Mouse (Mus musculus) layer of hippocampus, postnatal 25 days (tissue): ENCODE results near the gene Nr3c2. TPM values are rescaled to one million over a fixed set of nuclear protein-coding genes. Genes with fewer than 3 reads are reported as not detected.
A peak's percentile ranks its signal among the peaks of the same experiment; 100 is the strongest.

ENCODE experiments used
- DNase-seq, 2 experiments: peaks; one replicate each; pipeline ENCODE4 v3.0.0; 2022; ENCODE audit warnings: mixed read lengths in 2 of 2, low spot score in 1 of 2; ENCODE audit errors: extremely low spot score in 1 of 2
- total RNA-seq, 2 experiments: library from RNA; stranded (reverse); gene quantifications; 2 replicates each; pipeline ENCODE4 v1.2.3; 2021

Nr3c2 gene
- total RNA-seq, 2 experiments from 2014 or later = 133 to 181 TPM

DNA sequence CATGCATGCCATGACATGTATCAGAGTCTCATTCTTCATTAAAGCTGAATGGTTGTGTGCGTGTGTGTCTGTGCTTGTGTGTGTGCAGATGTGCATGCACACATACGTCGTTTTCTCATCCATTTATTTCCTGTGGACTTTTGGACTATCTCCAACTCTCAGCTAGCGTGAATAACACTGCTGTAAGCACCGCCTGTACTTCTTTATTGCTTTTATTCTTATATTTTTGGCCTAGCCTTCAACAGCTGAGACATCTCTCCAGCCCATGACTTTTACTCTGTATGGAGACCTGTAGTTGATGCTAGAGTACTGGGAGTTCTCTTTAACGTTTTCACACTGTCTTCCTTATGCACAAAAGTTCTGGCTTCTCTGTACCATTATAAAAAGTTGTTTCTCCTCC is 332.6 kb downstream of the Nr3c2 start:
- DNase-seq = no peak

DNA sequence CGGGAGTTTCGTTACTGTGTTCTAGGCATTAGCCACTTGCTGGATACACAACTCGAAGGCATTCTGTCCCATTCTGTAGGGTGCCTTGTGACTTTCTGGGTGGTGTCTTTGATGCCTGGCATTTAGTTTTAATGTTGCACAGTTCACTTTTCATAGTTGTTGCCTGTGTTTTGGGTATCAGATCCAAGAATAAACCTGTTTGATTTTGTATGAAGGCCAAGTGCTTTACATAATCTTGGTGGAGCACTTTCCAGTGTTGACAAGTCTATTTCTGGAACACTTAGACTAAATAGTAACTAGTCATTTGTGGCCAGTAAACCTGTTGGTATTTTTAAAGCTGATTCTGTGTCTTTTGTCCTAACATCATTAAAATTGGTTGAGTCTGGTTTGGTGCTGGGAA is 333.2 kb downstream of the Nr3c2 start:
- no peak for DNase-seq

DNA sequence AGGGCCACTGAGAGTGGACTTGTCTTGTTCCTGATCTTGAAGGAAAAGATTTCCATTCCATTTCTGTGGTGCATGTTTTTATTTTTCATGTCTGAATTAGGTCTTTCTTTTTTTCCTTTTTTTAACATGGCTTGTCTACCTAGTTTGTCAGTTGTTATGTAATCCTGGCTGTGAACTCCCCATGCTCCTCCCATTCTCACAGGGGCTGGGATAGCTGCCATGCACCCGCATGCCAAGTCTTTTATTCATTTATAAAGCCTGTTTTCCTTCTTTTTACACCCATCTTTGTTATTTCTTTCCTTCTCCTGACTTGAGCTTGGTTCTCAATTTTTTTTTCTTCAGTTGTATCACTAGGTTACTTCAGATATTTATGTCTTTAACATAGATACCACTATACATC is 337.5 kb downstream of the Nr3c2 start:
- DNase-seq = peak in 1 of 2 experiments; percentile 27

DNA sequence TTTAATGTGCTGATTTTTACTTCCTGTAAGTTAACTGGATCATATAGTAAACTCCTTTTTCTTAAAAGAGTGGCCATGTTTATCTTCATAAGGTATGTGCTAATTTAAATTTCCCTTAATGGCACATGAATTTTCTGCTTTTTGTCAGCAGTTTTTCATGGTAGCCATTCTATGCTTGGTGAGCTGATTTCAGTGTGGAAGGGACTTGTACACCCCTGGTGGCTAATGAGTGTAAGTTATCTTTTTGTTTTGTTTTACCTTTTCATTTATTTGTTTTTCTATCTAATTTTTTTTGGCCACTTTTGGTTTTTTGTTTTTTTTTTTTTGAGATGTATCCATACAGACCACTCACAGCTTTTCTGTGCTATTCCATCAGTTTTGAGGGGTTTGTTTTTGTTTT is 340.2 kb downstream of the Nr3c2 start:
- DNase-seq = no peak

DNA sequence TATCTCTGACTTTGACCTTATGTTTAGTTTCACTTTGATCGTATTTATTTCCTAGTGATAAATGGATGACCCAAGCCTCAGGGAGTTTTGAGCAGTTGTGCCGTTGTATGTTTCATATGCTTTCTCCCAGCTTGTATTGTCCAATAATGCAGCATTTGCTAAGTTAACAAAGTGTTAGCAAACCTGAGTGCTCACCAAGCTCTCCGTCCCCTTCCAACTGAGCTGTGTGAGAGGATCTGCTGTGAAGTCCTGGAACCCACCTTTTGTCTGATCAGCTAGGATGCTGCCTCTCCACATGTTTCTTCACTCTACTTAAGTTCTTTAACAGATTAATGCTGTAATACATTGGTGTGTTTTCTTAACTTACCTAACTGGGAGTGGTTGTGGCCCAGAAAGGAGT is 342.1 kb downstream of the Nr3c2 start:
- no peak for DNase-seq

DNA sequence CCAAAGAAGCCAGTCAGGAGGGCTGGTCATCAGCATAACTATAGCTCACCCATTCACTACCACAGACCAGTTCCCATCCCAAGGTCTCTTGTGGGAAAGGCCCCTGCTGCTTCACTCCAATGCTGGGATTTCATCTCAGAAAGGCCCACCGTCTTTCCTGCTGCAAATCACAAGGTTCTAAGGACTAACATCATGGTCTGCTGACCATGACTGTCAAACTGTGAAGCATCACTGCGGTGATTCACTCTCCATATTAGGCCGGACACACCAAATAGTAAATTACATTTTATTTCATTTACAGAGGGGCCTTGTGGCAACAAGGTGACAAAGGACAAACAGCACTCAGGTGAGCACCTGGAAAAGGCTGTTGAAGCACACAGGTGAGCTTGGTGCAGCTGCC is 350.9 kb downstream of the Nr3c2 start:
- no peak for DNase-seq

DNA sequence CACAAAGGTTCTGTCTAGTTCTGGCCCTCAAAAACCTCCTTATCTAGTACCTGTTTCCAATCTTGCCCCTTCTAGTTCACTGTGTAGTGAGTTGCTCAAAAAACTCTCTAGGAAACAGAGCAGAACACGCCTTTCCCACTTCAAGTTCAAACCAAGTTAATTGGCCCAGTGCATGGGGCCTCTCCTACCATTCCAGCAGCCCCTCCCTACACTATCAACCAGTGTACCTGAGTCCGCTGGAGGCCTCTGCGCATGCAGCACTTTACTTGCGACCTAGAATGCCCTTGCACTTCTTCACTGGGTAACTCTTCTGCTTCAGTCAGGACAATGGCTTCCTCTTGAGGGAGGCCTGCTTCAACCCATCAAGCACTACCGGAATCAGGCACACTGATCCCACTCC is 351.9 kb downstream of the Nr3c2 start:
- DNase-seq = no peak

DNA sequence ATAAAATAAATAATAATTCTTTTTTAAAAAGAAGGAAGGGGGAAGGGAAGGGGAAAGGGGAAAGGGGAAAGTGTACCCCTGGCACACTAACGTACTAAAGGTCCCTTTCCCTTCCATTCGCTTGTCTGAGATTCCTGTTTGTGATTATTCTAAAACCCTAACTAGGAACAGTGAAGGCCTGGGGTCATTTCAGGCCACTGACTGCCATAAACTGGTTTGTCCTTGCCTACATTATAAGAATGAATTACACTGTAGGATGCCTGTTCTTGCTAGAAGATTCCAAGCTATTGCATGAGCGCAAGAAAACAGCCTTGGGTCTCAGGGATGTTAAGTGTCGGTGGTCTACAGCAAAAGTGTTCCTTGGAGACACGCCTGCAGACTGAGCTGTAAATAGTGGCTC is 355.2 kb downstream of the Nr3c2 start:
- no peak for DNase-seq

DNA sequence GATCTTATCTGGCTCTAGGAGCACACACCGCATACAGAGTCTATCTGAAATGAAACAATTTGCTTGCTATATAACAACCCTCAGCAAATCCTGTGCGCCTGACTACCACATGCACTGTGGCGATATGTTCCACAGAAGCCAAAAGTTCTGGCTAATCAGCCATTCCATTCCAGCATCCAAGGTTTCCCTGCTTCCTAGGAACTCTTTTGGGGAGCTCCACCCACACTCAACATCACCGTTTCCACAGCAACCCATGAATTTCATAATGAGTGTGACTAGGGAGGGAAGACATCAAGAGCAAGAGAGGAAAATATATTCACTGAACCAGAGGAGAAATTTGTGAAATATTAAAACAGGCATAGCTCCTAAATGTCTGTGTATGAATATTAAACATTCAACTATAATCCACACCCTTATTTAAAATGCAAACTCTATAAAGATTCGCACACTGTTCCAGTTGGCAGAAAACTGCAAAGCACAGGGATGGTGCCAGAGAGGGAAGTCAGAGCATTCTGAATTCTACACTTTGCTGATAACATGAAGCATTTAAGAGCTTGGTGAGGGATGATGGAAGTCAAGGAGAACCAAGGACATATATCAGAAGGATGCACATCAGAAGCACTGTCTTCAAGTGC is 357.3 kb downstream of the Nr3c2 start:
- peak in 1 of 2 experiments; percentile 18 for DNase-seq

DNA sequence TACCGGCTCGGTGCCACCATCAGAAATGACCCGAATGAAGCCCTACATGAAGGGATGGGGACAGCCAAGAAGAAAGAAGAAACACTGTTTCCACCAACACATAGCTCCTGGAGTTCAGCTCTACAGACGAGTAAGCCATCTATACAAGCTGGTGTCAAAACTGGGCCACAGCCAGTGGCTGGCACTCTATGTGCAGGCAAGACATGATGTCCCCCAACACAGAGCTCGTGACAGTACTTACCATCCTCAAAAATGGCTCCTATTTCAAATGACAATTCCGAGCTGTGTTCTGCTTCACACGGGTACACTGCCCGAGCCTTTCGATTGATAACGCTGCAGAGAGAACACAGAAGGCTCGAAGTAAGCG is 357.8 kb downstream of the Nr3c2 start:
- DNase-seq = peak in 1 of 2 experiments; percentile 32

DNA sequence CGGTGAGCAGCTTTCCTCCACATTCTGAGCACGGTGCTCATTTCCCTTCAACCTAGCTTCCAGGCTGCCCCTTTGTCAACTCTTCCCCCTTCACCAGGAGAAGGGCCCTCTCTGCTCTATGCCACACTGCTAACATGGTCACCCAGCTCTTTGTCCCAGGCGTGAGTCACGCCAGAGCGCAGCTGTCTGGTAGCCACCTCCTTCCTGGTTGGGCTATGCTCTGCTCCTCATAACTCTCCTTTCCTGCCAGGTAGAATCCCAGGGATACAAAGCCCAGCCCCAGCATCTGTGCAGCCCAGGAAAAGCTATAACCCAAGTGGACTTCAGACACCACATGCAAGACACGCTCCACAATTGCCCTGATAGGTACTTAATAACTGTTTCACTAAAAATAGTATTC is 362.0 kb downstream of the Nr3c2 start:
- DNase-seq = no peak

DNA sequence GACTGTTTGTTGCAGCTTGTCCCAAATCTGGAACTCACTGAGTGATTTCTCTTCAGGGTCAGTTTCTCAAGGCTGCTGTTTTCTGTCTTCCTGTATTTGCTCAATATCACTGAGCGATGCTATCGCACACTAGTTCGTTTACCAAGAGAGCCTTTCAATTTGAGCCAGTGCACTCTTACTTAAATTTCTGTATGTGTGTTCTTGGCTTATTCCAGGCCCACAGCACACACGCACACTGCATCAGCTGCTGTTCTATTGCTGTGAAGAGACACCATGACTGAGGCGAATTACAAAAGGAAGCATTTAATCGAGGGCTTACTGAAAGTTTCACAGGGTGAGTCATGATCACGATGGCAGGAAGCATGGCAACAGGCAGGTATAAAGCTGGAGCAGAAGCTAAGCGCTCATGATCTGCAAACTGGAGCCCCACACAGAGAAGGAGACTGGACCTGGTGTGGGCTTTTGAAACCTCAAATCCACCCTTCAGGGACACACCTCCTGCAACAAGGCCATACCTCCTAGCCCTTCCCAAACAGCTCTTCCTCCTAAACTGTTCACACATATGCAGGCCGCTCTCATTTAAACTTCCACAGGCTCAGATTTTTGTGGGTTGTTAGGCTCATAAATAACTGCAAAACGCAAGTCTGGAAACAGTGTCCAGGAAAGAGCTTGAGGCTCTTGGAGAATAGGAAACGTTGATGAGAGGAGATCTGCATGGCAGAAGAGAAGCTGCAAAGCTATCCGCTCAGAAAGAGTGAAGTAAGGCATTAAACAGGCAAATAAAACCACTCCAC is 363.2 kb downstream of the Nr3c2 start:
- DNase-seq = no peak

DNA sequence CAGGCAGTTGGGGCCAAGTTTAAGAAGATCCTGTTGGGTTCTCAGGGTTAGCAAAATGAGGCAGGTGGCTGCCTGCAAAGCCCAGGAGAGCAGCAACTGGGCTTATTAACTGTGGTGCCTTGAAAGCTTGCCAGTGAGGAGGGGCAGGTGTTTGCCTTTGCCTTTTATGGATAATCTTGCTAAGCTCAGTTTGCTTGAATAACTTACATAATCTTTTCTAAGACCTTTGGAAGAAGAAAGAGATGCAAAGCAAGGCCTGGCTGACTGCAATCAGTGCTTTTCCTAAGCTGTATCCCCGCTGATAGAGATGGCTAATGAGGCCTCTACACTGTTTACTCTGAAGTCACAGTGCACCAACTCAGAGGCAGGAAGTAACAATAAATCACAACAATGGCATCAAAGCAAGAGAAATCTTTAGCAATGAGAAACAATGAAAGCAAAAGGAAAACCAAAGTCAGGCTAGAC is 368.7 kb downstream of the Nr3c2 start:
- no peak for DNase-seq

DNA sequence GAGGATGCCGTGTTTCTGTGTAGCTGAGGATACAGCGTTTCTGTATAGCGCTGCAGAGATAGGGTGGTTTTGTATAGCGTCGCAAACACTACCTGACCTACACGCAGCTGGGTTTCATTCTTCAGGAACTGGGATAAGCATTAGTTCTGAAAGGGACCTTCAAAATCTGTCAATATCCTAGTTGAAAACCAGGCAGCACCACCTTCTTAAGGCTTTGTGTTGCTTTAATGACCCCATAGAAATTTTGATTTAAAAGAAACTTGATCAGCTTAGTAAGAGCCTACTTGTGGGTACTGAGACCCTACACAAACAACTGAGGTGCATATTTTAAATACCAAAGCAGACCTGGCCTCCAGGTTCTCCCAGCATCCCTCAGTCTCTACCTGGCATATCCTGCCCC is 372.9 kb downstream of the Nr3c2 start:
- no peak for DNase-seq

DNA sequence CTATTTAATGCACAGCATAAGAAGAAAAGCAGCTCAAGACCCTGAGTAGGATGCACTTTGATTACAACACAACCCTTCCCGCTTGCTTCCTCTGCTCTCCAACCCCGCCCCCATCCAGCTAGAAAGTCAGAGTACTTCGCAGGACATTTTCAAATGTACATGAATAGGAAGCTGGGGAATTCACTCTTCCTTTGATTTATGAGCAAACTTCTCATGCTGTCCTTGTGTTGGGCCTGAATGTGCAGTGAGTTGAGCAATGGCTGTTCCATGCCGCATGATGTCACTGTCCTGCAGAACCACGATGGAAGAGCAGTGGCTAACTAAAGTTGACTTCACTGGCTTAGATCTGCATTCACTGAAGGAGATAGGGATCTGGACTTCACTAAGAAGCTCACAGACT is 376.3 kb downstream of the Nr3c2 start:
- no peak for DNase-seq

DNA sequence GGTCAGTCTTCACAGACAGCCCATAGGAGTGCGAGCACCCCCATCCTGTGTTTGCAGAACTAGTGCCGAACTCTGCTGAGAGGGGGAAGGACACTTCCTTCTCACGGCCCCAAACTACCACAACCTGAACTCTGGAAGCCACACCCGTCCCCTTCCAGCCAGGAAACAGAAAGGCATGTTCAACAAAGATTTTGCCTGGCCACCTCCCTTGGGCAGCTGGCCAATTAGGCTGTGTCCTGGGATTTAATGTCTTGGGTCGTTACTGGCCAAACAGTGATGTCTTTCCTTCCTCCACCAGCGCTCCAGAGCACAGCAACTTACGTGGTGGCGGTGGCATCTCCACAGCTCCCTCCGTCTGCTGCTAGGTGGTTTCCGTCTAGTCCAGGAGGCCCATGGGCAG is 377.6 kb downstream of the Nr3c2 start:
- DNase-seq = no peak

DNA sequence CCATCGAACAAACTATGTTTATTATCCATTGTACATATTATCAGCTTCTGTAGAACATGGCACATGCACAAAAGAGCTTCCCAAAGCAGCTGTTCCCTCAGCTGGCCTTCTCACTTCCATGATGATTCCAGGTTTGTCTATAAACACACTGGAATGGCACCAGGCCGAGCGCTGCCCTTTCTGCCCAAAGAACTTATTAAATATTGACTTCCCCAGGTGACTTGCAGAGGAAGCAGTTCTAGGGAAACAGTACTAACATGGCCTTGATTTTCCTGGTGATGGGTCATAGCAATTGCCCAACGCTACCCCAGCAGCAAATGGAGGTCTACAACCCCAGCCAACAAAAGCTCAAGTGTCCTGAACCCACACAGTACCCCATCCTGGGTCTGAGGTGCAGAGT is 379.0 kb downstream of the Nr3c2 start:
- no peak for DNase-seq

DNA sequence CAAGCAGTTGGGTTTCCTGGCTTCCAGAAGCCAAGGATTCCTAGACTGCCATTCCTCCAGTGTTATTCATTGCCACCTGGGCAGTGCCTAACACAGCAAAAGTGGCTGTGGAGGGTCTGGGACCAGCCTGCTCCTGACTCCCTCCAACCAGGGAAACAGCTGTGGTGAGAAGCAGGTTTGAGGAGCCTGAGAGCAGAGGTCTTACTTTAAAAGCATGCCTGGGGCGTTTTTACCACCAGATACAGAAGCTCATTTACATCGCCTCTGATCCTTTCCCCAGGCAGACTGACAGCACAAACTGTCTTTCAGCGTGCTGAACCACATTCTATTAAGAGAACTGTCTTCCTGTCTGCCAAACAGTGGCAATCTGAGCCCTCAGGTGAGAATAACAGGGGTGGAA is 380.7 kb downstream of the Nr3c2 start:
- DNase-seq = no peak

DNA sequence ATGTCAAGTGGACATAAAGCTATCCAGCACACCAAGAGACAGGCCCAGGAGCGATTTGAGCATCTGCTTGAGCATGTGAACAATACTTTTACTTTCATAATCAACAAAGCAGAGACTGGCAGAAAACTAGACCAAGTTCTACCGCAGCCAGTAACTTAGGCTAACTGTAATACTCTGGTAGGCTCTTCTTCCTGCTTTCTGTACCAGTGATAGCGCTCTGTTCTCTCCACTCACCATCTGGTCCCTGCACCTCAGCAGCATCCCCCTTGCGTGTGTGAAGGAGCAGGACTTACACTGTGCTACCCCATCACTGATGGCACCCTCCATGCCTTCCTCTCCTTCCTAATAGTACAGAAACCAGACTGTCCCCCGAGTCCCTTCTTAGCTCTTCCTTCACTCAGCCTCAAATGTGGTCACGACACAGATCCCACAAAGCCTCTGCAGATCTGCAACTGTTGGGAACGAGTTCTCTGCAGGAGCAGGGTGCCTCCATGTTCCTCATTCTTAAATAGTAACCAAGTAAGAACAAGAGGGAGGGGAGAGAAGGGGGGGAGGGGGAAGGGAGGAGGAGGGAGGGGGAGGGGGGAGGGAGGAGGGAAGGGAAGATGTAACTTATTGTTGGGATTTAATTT is 383.5 kb downstream of the Nr3c2 start:
- DNase-seq = no peak

DNA sequence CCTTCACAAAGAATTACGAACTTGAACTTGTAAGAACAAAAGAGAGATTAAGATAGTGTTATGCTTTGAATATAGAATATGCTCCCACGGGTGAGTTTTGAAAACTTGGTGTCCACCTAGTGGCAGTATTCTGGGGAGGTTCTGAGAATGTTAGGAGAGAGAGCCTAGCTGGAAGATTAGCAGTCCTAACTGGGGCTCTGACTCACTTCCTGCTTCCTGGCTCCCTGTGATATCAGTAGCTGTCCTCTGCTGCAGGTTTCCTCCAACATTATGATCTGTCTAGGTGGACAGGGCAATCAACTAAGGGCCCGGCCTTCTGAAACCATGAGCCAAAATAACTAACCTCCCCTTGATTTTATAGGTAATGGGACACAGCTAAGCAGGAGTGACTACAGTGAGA is 385.2 kb downstream of the Nr3c2 start:
- no peak for DNase-seq

DNA sequence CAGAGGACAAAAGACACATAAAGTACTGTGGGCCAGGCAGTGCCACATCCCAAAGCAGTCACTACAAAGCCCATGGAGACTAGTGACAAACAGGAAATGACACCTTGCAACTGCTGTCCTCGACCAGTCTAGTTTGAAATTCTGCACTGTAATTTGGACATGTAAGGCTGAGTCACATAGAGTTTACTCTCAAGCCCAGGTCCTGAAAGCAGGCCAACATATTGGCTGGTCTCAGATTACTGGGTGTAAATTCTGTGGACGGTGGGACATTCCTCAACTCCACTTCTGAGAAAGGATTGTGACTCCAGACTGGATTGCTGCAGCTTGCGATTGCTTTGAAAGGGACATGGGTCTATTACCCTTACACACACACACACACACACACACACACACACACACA is 388.8 kb downstream of the Nr3c2 start:
- no peak for DNase-seq

DNA sequence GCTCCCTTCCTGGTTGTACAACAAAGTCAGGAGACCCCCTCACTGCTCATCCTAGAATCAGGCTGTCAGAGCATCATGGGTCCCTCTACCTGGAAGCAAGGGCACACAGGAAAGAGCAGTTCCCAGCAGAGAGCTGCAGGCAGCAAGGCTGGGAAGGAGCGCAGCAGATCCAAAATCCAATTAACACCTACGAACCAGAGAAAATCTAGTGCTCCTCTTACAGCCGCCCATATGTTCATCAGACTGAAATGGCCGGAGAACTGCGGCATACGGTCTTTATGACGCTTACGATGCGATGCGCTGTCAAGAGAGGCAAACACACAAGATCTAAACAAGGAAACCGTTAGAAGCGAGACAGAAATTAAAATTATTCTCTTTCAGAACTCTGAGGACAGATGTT is 389.2 kb downstream of the Nr3c2 start:
- DNase-seq = no peak
